Comparison of ENCODE assay signal across 9 mouse cellular contexts in the genomic region with DNA sequence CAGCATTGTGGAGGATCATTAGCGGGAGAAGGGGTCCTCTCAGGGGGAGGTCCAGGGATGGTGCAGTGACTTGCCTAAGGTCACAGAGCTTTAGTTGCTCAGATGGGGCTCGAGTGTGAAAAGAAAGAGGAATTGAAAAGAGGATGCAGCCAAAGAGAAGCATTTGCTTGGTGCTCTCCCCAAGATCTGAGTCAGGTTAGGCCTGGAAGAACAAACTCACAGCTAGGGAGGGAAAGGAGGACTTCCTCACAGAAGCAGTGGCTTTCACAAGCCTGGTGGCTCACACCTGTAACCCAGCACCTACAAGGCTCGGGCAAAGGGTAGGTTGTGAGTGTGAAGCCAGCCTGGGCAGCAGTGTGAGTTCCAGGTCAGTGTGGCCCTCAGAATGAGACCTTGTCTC. TPM values are rescaled to one million over a fixed set of nuclear protein-coding genes. Genes with fewer than 3 reads are reported as not detected.
A peak's percentile ranks its signal among the peaks of the same experiment; 100 is the strongest.
DNase-seq lines count a peak whose midpoint lies in the region; ATAC-seq lines count a peak whose summit lies in the region.
"Had no signal": no experiment of that assay in that cellular context is flagged by ENCODE, and none has a peak within 500 bp of the region (broad histone marks: within the 10 kb centered on the region; RNA-seq: fewer than 3 reads in every experiment).

No protein-coding gene starts in this region.

- 60% methylated on average over 3 of the region's 3 CpGs for WGBS in heart, embryonic 15.5 days

- H3K4me2 ChIP-seq in heart, embryonic 15.5 days: peak overlapping the region; percentile 4; the same call in 1 of the 2 replicates
- H3K4me2 ChIP-seq: midbrain, embryonic 12.5 days had no signal

- H3K4me3 ChIP-seq in heart, embryonic 15.5 days: no peak overlapping the region
- H3K4me3 ChIP-seq in brown adipose tissue, adult 24 weeks (ENCODE audit: insufficient read depth, low read depth, low read length): no peak overlapping the region
- H3K4me3 ChIP-seq: midbrain, embryonic 12.5 days had no signal

- no peak for ATAC-seq in heart, embryonic 15.5 days (replicated peaks; ENCODE audit: insufficient number of reproducible peaks, insufficient read depth, low FRiP score, low read depth)
- peak; percentile 28 for ATAC-seq in neutrophil, adult 5-6 weeks (ENCODE audit: extremely low read depth, insufficient number of reproducible peaks, low FRiP score, poor library complexity, severe bottlenecking)

- H3K9ac ChIP-seq in heart, embryonic 15.5 days: no peak overlapping the region
- H3K9ac ChIP-seq: midbrain, embryonic 12.5 days had no signal

- H3K27ac ChIP-seq in heart, embryonic 15.5 days: peak overlapping the region; percentile 39; the same call in 1 of the 2 replicates
- H3K27ac ChIP-seq in brown adipose tissue, adult 24 weeks (replicated peaks; ENCODE audit: low read depth, low read length): 0 out of 2 replicates have a peak overlapping the region, but pooled peaks have one; percentile 6
- H3K27ac ChIP-seq: midbrain, embryonic 12.5 days had no signal

- no peaks in the 10 kb centered on the region for H3K9me3 ChIP-seq in heart, embryonic 15.5 days (replicated peaks)
- H3K9me3 ChIP-seq: midbrain, embryonic 12.5 days had no signal

- no peaks in the 10 kb centered on the region for H3K27me3 ChIP-seq in heart, embryonic 15.5 days
- H3K27me3 ChIP-seq: midbrain, embryonic 12.5 days had no signal

- no peak for DNase-seq in heart, postnatal 4 days
- DNase-seq in A20 (ENCODE audit: low read depth, low spot score): peak; percentile 90
- no peak for DNase-seq in embryo, embryonic 10 days (ENCODE audit: low spot score)
- DNase-seq in neural tube, embryonic 10.5 days (ENCODE audit: extremely low spot score, low spot score): no peak
- DNase-seq: lung, adult 2 months had no signal

- H3K4me1 ChIP-seq in heart, embryonic 15.5 days (replicated peaks): peaks cover 43% of the 10 kb centered on the region
- H3K4me1 ChIP-seq in brown adipose tissue, adult 24 weeks (ENCODE audit: control insufficient read depth, insufficient read depth, insufficient read length, low read length): peaks cover 11% of the 10 kb centered on the region
- H3K4me1 ChIP-seq: midbrain, embryonic 12.5 days had no signal

- H3K36me3 ChIP-seq in heart, embryonic 15.5 days: no peaks in the 10 kb centered on the region
- H3K36me3 ChIP-seq: midbrain, embryonic 12.5 days had no signal

RNA-seq across cellular contexts. Expression of gene Fchsd2, which starts 0.6 kb away (rescaled TPM):
- polyA plus RNA-seq in heart, embryonic 15.5 days (2015; fragmentation: Nextera tagmentation; extraction: Ambion mirVana): 14.8 and 15.8 TPM in 2 replicates
- 10 to 100 TPM; 20.4 to 22.1 TPM for total RNA-seq in heart, postnatal 4 days (2021)
- polyA plus RNA-seq in brown adipose tissue, adult 24 weeks (2012; ENCODE audit: insufficient read depth, insufficient read length, missing spikeins): 4.8 and 8.8 TPM in 2 replicates
- 457 and 522 TPM in 2 replicates for total RNA-seq in neutrophil, adult 5-6 weeks (2017)

Comparison
In these comparisons a context has a peak if more than half of its experiments do, and no peak if none do; other contexts are left out.
1. RNA of gene Fchsd2, which starts 0.6 kb away (total RNA-seq): 457 to 522 TPM in neutrophil, adult 5-6 weeks; 20.4 to 22.1 TPM in heart, postnatal 4 days; every median in the first group is over 10 times any median in the second.